Mouse (Mus musculus) G1E (cell line): ENCODE data around the gene Spata20. TPM values are rescaled to one million over a fixed set of nuclear protein-coding genes. Genes with fewer than 3 reads are reported as not detected.

Experiments
- ATAC-seq: 2 replicates; pipeline ENCODE4 v1.8.0; 2016; ENCODE audit warnings: mild to moderate bottlenecking; ENCODE audit not compliant: insufficient number of reproducible peaks, poor library complexity, low FRiP score, severe bottlenecking; ENCODE audit errors: extremely low read depth
- DNase-seq: peaks from one replicate; pipeline ENCODE4 v3.0.0; 2012; ENCODE audit warnings: low spot score
- H3K27me3 ChIP-seq: 2 replicates; pipeline ENCODE4 v1.6.1; 2012; ENCODE audit warnings: mild to moderate bottlenecking, low read length, inconsistent platforms; ENCODE audit not compliant: insufficient read depth
- H3K36me3 ChIP-seq: replicated peaks from 2 replicates; pipeline ENCODE3; 2012; ENCODE audit warnings: mild to moderate bottlenecking, inconsistent platforms
- H3K4me1 ChIP-seq: 2 replicates; pipeline ENCODE4 v1.6.1; 2012; ENCODE audit warnings: low read depth, low read length, inconsistent platforms, mixed read lengths; ENCODE audit not compliant: insufficient read depth
- H3K4me3 ChIP-seq: 2 replicates; pipeline ENCODE4 v1.5.1; 2012; ENCODE audit warnings: low read depth, mild to moderate bottlenecking, inconsistent platforms, low read length, moderate library complexity, mixed read lengths
- H3K9me3 ChIP-seq: replicated peaks from 2 replicates; pipeline ENCODE4 v1.6.1; 2012; ENCODE audit warnings: inconsistent platforms
- CTCF ChIP-seq: IDR thresholded peaks from 2 replicates; pipeline ENCODE4 v1.5.1; 2012; ENCODE audit warnings: low read depth, low read length, inconsistent platforms, mixed read lengths
- GATA1 ChIP-seq: IDR thresholded peaks from 2 replicates; pipeline ENCODE4 v1.6.1; 2012; ENCODE audit warnings: borderline replicate concordance, low read length, inconsistent platforms, mixed read lengths
- GATA2 ChIP-seq: IDR thresholded peaks from 2 replicates; pipeline ENCODE4 v1.6.1; 2012; ENCODE audit warnings: low read depth, low read length, inconsistent platforms, borderline replicate concordance
- POLR2AphosphoS5 ChIP-seq: IDR thresholded peaks from 2 replicates; pipeline ENCODE4 v1.6.1; 2012; ENCODE audit warnings: low read depth, low read length, inconsistent platforms; ENCODE audit not compliant: insufficient replicate concordance
- TAL1 ChIP-seq: conservative IDR thresholded peaks from 2 replicates; pipeline ENCODE4 v1.6.1; 2012; ENCODE audit warnings: low read depth, low read length, inconsistent platforms, mixed read lengths
- polyA plus RNA-seq: library from polyadenylated mRNA; stranded (reverse); fragments of >175 nt; gene quantifications from 2 replicates; pipeline ENCODE4 v1.2.3, GENCODE M21; 2012
- total RNA-seq, 2 experiments: library from RNA; stranded (forward) in 1 of 2; stranded (reverse) in 1 of 2; fragments of 200-1000 nt in 1 of 2; fragments of >200 nt in 1 of 2; fragmentation: Nextera tagmentation in 1 of 2; gene quantifications; 2 replicates each; pipeline ENCODE4 v1.2.3; 2014 to 2017

The Spata20 gene
- total and polyA plus RNA-seq, 3 experiments = not detected

DNA sequence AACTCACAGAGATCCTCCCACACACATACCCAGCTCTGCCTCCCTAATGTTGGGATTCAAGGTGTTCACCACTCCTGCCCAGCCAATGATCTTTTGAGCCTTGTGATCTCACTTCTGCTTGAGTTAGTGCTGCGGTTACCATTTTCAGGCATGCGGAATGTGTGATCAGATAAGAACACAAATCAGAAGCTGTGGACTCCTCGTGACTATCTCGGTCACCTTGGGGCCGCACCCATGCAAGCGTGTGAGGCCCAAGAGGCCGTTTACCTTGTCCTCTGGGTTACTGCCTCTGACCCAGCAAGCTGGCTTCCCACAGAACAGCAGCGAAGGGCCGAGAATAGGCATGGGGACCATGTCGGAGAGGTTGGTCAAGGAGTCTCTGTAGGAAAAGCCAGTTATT, 23.0 kb upstream of the Spata20 start:
- peaks cover 4% of the 10 kb centered on the region for H3K4me1 ChIP-seq
- TF ChIP-seq POLR2AphosphoS5 = no peak
- TF ChIP-seq CTCF = no peak
- no peak for TF ChIP-seq TAL1
- TF ChIP-seq GATA1 = no peak
- TF ChIP-seq GATA2 = no peak
- H3K36me3 ChIP-seq = no peaks in the 10 kb centered on the region
- DNase-seq = no peak
- ATAC-seq = no peak
- no peak overlapping the region for H3K4me3 ChIP-seq
- H3K27me3 ChIP-seq = peaks cover 37% of the 10 kb centered on the region
- H3K9me3 ChIP-seq = no peaks in the 10 kb centered on the region

- H3K9me3 ChIP-seq = no peaks in the 10 kb centered on the region
- no peak for DNase-seq
- H3K4me3 ChIP-seq = no peak overlapping the region
- H3K4me1 ChIP-seq = no peaks in the 10 kb centered on the region
- ATAC-seq = no peak
- TF ChIP-seq GATA2 (no peak), GATA1 (no peak), CTCF (no peak), POLR2AphosphoS5 (no peak)
- peaks cover 18% of the 10 kb centered on the region for H3K27me3 ChIP-seq
- H3K36me3 ChIP-seq = no peaks in the 10 kb centered on the region
Observed at GRCm38 (mm10) chr11:94501482-94501881, 15.5 kb upstream of the Spata20 start.

DNA sequence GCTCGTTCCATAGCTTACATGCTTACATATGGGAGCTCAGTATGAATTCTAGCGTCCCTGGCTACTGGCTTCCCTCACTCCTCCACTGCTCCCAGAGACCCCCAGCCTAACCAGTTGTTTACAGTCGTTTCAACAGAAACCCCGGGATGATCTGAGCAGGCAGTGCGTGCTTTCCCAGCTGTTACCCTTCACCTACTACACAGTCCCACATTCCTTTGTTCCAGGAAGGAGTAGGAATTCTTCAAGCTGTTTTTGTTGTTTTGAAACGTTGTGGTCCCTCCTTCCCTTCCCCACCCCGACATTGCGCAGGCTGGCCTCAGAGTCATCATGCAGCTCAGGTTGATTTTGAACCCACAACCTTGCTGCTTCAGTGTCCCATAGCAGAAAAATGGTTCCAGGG, 14.4 kb upstream of the Spata20 start:
- Histone ChIP-seq H3K4me1 (no peaks in the 10 kb centered on the region), H3K27me3 (peaks cover 11% of the 10 kb centered on the region), H3K9me3 (no peaks in the 10 kb centered on the region), H3K4me3 (no peak overlapping the region), H3K36me3 (no peaks in the 10 kb centered on the region)
- no peak for DNase-seq
- no peak for ATAC-seq
- TF ChIP-seq CTCF (no peak), TAL1 (no peak), GATA1 (no peak)

DNA sequence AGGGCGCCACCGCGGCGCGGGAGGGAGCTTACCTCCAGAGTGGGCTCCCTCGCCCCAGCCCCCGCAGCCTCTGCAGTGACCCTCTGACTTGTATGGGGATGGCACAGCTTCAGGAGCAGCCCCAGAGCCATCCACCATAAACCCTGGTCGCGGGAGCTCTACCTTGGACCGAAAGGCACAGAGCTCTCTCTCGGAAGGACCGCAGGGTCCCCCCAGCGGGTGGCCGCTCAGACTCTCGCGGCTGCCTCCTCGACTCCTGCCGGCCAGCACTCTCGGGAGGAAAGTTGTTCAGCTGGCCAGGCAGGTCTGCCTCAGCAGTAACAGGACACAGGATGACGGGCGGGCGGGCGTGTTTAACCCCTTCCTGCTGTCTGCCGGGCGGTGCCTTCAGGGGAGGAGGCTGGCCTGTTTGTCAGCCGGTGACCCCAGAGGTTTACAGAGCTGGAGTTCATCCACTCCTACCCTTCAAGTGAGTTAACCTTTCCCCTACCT, 13.7 kb upstream of the Spata20 start, which contains the start of gene Epn3:
TSS of gene Epn3 (minus strand) at position 314 of the 492 bp plus-strand sequence.
- DNase-seq = no peak
- Histone ChIP-seq H3K4me3 (no peak within 1 kb of the TSS), H3K36me3 (no peaks in the 10 kb centered on the region), H3K27me3 (peaks cover 8% of the 10 kb centered on the region), H3K4me1 (no peaks in the 10 kb centered on the region), H3K9me3 (no peaks in the 10 kb centered on the region)
- TF ChIP-seq POLR2AphosphoS5 = no peak
- no peak for ATAC-seq

DNA sequence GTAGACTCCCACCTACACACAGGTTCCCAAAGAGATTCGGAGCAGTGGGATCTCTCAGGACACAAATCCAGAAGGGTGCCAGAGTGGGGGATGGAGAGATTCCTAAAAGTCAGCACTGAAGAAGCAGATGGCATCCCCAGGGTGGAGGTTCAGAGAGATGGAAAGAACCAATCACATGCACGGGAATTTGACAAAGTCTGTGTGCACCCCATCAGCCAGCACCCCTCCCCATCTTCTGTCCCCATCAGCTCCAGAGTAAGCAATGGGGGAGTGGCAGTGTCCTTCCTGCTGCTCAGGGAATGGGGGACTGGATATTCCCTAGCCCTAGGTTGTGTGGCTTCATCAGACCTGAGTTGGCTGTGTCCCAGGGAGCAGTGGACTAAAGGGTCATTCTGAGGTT, 13.1 kb upstream of the Spata20 start:
- ATAC-seq (no peak), DNase-seq (no peak)
- Histone ChIP-seq H3K36me3 (no peaks in the 10 kb centered on the region), H3K4me3 (no peak overlapping the region), H3K27me3 (peaks cover 3% of the 10 kb centered on the region), H3K4me1 (no peaks in the 10 kb centered on the region), H3K9me3 (no peaks in the 10 kb centered on the region)
- TF ChIP-seq GATA1 (no peak), POLR2AphosphoS5 (no peak), CTCF (no peak), GATA2 (no peak), TAL1 (no peak)

GRCm38 (mm10) chr11:94498093-94498996, 12.4 kb upstream of the Spata20 start:
- Histone ChIP-seq H3K4me1 (no peaks in the 10 kb centered on the region), H3K36me3 (no peaks in the 10 kb centered on the region), H3K4me3 (no peak overlapping the region), H3K9me3 (no peaks in the 10 kb centered on the region), H3K27me3 (peaks cover 8% of the 10 kb centered on the region)
- no peak for TF ChIP-seq GATA1
- no peak for TF ChIP-seq CTCF
- TF ChIP-seq GATA2 = no peak
- no peak for TF ChIP-seq POLR2AphosphoS5
- no peak for TF ChIP-seq TAL1
- DNase-seq (no peak), ATAC-seq (no peak)
